Mouse (Mus musculus) E14TG2a.4 (cell line): ENCODE measurements at regions not wholly inside any gene's neighbourhood (a gene's known extent, or its start where the extent isn't known, plus 50 kb on each side); places are given as distances from the start of the nearest gene placed in this dataset.

Experiments used
- CTCF ChIP-seq: conservative IDR thresholded peaks from 2 replicates; pipeline ENCODE4 v1.5.1; 2014; ENCODE audit warnings: low read length
- NANOG ChIP-seq: IDR thresholded peaks from 2 replicates; pipeline ENCODE4 v1.6.1; 2014; ENCODE audit warnings: borderline replicate concordance, low read length, mixed read lengths

- TF ChIP-seq CTCF (no peak), NANOG (no peak)
Observed at GRCm38 (mm10) chr17:4612136-4612535, 382.0 kb upstream of the Arid1b start.
